Mouse (Mus musculus): ENCODE results near the gene Epc2. TPM values are rescaled to one million over a fixed set of nuclear protein-coding genes. Genes with fewer than 3 reads are reported as not detected.

Gene Epc2
- total and polyA plus RNA-seq, 2 experiments from 2014 or later, result 9.0 to 40.2 TPM

DNA sequence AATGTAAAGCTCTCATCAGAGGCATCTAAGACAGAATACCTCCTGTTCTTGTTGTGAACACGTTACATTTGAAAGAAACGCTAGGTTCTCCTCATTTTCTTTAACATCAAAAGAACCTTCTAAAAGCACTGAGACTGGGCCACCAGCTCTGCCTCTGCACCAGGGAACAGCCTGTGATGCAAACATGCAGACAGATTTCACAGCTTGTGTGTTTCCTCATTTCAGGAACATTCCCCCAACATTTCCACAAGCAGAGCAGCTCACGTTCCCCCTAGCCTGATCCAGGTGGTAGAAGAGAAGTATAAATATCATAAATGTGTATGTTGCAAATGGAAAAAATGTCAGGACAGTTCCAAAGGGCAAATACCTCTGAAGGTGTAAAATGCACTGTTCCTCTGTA is 30.9 kb upstream of the Epc2 start:
- ATAC-seq (ENCODE audit: low FRiP score) (no peak), DNase-seq (ENCODE audit: low spot score) (no peak)
- Histone ChIP-seq H3K9me3 (ENCODE audit: low read length) (no peaks in the 10 kb centered on the region), H3K27ac (ENCODE audit: low read depth, low read length) (no peak overlapping the region), H3K36me3 (ENCODE audit: insufficient read depth, low read length) (no peaks in the 10 kb centered on the region), H3K4me3 (ENCODE audit: low read depth, low read length) (no peak overlapping the region), H3K4me1 (ENCODE audit: insufficient read depth, low read length) (no peaks in the 10 kb centered on the region), H3K9ac (replicated peaks; ENCODE audit: low read length, poor library complexity, severe bottlenecking) (no peak overlapping the region), H3K4me2 (ENCODE audit: low read depth, low read length, poor library complexity, severe bottlenecking) (no peak overlapping the region), H3K27me3 (ENCODE audit: insufficient read depth, low read length) (no peaks in the 10 kb centered on the region)
- TF ChIP-seq CTCF (IDR thresholded peaks at IDR 0.05), result no peak
- WGBS, result 87% methylated on average over 3 of the region's 3 CpGs

DNA sequence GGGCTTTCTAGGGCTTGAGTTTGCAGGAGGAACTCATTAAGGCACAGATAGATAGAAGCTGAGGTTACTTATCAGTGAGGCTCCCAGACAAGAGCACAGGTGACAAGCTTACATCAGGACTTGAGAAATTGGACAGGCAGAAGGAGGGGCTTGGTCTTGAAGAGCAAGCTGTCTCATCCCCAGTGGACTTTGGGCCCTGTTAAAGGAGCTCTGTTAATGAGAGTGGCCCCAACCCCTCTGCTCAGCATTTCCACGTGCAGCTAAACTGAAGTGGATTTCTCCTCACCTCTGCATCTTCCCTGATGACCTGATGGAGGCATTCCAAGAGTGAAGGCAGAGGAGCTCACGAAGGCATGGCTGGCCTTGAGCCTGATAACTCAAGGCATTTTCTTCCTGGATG is 27.4 kb upstream of the Epc2 start:
- no peak overlapping the region for H3K4me3 ChIP-seq (ENCODE audit: low read depth, low read length)
- no peak for DNase-seq (ENCODE audit: low spot score)
- H3K4me1 ChIP-seq (ENCODE audit: insufficient read depth, low read length), result no peaks in the 10 kb centered on the region
- H3K9ac ChIP-seq (replicated peaks; ENCODE audit: low read length, poor library complexity, severe bottlenecking), result no peak overlapping the region
- no peak for ATAC-seq (ENCODE audit: low FRiP score)
- H3K9me3 ChIP-seq (ENCODE audit: low read length), result no peaks in the 10 kb centered on the region
- no peaks in the 10 kb centered on the region for H3K27me3 ChIP-seq (ENCODE audit: insufficient read depth, low read length)
- WGBS, result 64% methylated on average over 2 of the region's 2 CpGs
- H3K4me2 ChIP-seq (ENCODE audit: low read depth, low read length, poor library complexity, severe bottlenecking), result no peak overlapping the region
- no peaks in the 10 kb centered on the region for H3K36me3 ChIP-seq (ENCODE audit: insufficient read depth, low read length)
- TF ChIP-seq CTCF (IDR thresholded peaks at IDR 0.05), result no peak
- no peak overlapping the region for H3K27ac ChIP-seq (ENCODE audit: low read depth, low read length)

DNA sequence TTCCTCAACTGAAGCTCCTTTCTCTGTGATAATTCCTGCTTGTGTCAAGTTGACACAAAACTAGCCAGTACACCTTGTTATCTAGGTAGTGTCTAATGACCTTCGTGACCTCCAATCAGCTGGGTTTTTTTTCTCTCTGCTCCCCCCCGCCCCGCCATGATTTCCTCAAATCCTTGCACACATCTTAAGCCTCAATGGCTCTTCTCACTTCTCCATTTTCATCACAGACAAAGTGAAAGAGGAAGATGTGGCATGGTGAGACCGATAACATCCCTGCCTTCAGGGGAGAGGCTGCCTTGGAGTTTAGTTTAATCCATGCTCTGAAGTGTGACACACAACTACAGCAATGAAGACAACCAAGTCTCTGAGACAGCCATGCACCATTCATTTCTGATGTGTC is 26.5 kb upstream of the Epc2 start:
- no peak for ATAC-seq (ENCODE audit: low FRiP score)
- no peaks in the 10 kb centered on the region for H3K4me1 ChIP-seq (ENCODE audit: insufficient read depth, low read length)

DNA sequence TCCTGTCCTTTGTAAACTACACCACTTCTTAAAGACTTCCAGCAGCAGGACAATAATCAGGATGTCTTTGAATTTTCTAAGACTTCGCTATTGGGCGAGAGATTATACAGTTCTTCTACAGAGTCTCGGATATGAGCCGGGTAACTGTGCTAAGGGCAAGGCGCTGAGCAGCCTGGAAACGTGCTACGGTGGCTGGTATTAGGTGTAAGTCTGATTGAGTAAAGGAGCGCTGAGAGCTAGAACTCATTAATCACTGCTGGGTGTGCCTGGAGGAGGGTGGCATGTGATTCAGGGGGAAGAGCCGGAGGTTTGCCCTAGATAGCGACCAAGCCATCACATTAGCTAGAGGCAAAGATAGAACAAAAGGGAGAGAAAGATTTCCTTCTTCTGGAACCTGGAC is 25.1 kb upstream of the Epc2 start:
- H3K4me1 ChIP-seq (ENCODE audit: insufficient read depth, low read length), result no peaks in the 10 kb centered on the region
- no peak overlapping the region for H3K4me2 ChIP-seq (ENCODE audit: low read depth, low read length, poor library complexity, severe bottlenecking)
- WGBS, result 80% methylated on average over 10 of the region's 10 CpGs
- no peak overlapping the region for H3K4me3 ChIP-seq (ENCODE audit: low read depth, low read length)
- no peaks in the 10 kb centered on the region for H3K9me3 ChIP-seq (ENCODE audit: low read length)
- no peak for TF ChIP-seq CTCF (IDR thresholded peaks at IDR 0.05)
- no peak overlapping the region for H3K9ac ChIP-seq (replicated peaks; ENCODE audit: low read length, poor library complexity, severe bottlenecking)
- no peaks in the 10 kb centered on the region for H3K27me3 ChIP-seq (ENCODE audit: insufficient read depth, low read length)
- ATAC-seq (ENCODE audit: low FRiP score) (no peak), DNase-seq (ENCODE audit: low spot score) (no peak)
- H3K36me3 ChIP-seq (ENCODE audit: insufficient read depth, low read length), result no peaks in the 10 kb centered on the region
- H3K27ac ChIP-seq (ENCODE audit: low read depth, low read length), result no peak overlapping the region

More for the DNA sequence above, 26.5 kb upstream of the Epc2 start:
- no peak overlapping the region for H3K27ac ChIP-seq (ENCODE audit: low read depth, low read length)
- no peak for DNase-seq (ENCODE audit: low spot score)
- no peaks in the 10 kb centered on the region for H3K27me3 ChIP-seq (ENCODE audit: insufficient read depth, low read length)
- no peak overlapping the region for H3K4me3 ChIP-seq (ENCODE audit: low read depth, low read length)
- H3K9me3 ChIP-seq (ENCODE audit: low read length), result no peaks in the 10 kb centered on the region
- 97% methylated on average over 4 of the region's 4 CpGs for WGBS
- no peak for TF ChIP-seq CTCF (IDR thresholded peaks at IDR 0.05)
- no peak overlapping the region for H3K4me2 ChIP-seq (ENCODE audit: low read depth, low read length, poor library complexity, severe bottlenecking)
- no peaks in the 10 kb centered on the region for H3K36me3 ChIP-seq (ENCODE audit: insufficient read depth, low read length)
- no peak overlapping the region for H3K9ac ChIP-seq (replicated peaks; ENCODE audit: low read length, poor library complexity, severe bottlenecking)

DNA sequence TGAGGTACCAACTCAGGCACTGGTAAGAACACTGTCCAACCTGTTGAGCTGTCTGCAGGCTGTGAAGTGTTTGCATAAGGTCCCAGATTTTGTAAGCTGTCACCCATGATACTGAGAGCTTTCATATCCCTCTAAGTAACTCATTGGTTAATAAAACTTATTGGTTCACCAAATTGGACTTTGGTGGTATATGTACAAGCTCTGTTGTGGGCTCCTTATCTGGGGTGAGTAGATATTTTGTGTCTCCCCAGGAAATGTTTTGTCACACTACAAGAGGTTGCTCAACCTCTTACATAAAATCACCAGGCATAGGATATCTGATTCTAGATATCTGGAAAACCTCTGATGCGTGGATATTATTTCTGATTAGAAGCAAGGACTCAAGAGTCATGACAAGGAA is 20.3 kb upstream of the Epc2 start:
- DNase-seq (ENCODE audit: low spot score) (no peak), ATAC-seq (ENCODE audit: low FRiP score) (no peak)
- no peak overlapping the region for H3K9ac ChIP-seq (replicated peaks; ENCODE audit: low read length, poor library complexity, severe bottlenecking)
- no peak for TF ChIP-seq CTCF (IDR thresholded peaks at IDR 0.05)
- H3K27me3 ChIP-seq (ENCODE audit: insufficient read depth, low read length), result no peaks in the 10 kb centered on the region
- no peak overlapping the region for H3K4me3 ChIP-seq (ENCODE audit: low read depth, low read length)
- WGBS, result 97% methylated on average over 1 of the region's 1 CpGs
- no peaks in the 10 kb centered on the region for H3K36me3 ChIP-seq (ENCODE audit: insufficient read depth, low read length)
- no peak overlapping the region for H3K4me2 ChIP-seq (ENCODE audit: low read depth, low read length, poor library complexity, severe bottlenecking)
- H3K27ac ChIP-seq (ENCODE audit: low read depth, low read length), result no peak overlapping the region
- no peaks in the 10 kb centered on the region for H3K9me3 ChIP-seq (ENCODE audit: low read length)
- no peaks in the 10 kb centered on the region for H3K4me1 ChIP-seq (ENCODE audit: insufficient read depth, low read length)

DNA sequence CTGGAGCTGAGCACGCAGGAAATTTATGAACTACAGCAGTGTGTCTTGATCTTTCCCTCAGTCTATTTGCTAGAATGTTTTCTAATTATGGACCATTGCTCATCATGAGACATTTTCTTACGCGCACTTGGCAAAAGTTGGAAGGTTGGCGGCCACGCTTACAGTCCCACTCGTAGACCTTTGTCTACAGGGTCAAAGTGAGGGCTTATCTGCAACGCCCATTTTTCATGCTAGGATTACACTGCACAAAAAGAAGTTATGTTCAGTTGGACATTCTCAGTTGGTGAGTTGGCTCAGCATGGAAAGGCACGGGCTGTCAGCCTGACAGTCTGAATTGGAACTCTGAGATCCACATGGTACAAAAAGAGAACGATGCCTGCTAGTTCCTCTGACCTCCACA is 18.1 kb upstream of the Epc2 start:
- Histone ChIP-seq H3K9me3 (ENCODE audit: low read length) (no peaks in the 10 kb centered on the region), H3K4me1 (ENCODE audit: insufficient read depth, low read length) (no peaks in the 10 kb centered on the region)
- WGBS, result 76% methylated on average over 9 of the region's 9 CpGs

More for the DNA sequence above, 18.1 kb upstream of the Epc2 start:
- no peaks in the 10 kb centered on the region for H3K27me3 ChIP-seq (ENCODE audit: insufficient read depth, low read length)
- no peak for TF ChIP-seq CTCF (IDR thresholded peaks at IDR 0.05)
- H3K27ac ChIP-seq (ENCODE audit: low read depth, low read length), result no peak overlapping the region
- H3K4me3 ChIP-seq (ENCODE audit: low read depth, low read length), result no peak overlapping the region
- ATAC-seq (ENCODE audit: low FRiP score), result no peak
- DNase-seq (ENCODE audit: low spot score), result no peak
- no peak overlapping the region for H3K9ac ChIP-seq (replicated peaks; ENCODE audit: low read length, poor library complexity, severe bottlenecking)
- H3K36me3 ChIP-seq (ENCODE audit: insufficient read depth, low read length), result no peaks in the 10 kb centered on the region
- no peak overlapping the region for H3K4me2 ChIP-seq (ENCODE audit: low read depth, low read length, poor library complexity, severe bottlenecking)
